Mouse (Mus musculus) cerebellum, postnatal 14 days (tissue): ENCODE data around the gene Gna11.

ENCODE experiments used
- DNase-seq, 2 experiments: peaks; one replicate each; pipeline ENCODE4 v3.0.0; 2021; ENCODE audit warnings: mixed read lengths in 2 of 2

Gna11 gene

DNA sequence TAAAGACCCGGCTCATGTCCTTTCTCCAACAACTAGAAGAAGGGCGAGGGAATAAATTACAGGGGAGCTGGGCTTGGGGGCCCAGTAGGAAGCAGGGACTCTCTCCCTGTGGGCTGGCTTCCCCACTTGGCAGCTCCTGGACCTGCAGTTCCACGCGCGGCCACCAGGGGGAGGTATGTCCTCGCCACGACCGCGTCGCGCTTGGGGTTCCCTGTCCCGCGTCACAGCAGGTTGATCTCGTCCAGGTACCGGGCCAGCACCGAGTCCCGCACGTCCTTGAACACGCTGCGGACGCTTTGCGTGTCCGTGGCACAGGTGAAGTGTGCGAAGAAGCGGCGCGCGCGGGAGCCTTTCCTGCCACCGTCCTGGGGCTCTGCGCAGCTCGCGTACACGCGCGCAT, 42.3 kb downstream of the Gna11 start:
- DNase-seq: peak; percentile 96 to 97

GRCm38 (mm10) chr10:81501863-81502262, 43.1 kb downstream of the Gna11 start:
- no peak for DNase-seq

GRCm38 (mm10) chr10:81500032-81500431, 45.0 kb downstream of the Gna11 start, which contains the start of gene S1pr4:
Gene S1pr4, minus strand, starts transcription at chr10:81500132.
- no peak for DNase-seq

DNA sequence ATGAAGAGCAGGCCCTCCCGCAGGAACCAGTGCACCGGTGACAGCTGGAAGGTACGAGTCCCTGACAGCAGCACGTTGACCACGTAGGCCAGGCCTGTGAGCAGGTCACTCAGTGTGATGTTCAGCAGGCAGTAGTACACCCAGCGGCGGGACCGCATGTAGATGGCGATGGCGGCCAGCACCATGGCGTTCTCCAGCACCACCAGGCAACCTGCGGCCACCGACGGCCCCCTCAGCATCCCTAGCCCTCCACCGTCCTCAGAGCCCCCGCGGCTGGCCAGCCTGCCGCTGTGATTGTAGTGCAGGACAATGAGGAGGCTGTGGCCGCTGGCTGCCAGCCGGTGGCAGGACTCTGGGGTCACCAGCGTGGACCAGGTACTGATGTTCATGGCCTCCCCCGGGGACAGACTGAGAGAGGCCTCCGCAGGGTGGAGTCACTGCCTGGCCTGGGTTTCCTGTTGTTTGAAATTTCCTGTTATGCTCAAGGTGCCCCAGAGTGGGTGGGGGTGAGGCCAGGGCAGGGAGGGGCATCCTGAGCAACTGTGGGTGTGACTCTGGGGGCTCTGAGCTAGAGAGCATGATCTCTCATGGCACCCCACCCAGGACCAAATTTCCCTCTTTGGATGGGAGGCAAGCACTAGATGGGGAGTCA, 45.6 kb downstream of the Gna11 start:
- DNase-seq: no peak

GRCm38 (mm10) chr10:81498316-81499249, 46.4 kb downstream of the Gna11 start:
- DNase-seq: peak in 1 of 2 experiments; percentile 35

GRCm38 (mm10) chr10:81497401-81498270, 47.4 kb downstream of the Gna11 start:
- DNase-seq: no peak

GRCm38 (mm10) chr10:81496969-81497368, 48.0 kb downstream of the Gna11 start:
- DNase-seq: no peak

- DNase-seq: peak; percentile 98 to 99
These were observed 48.6 kb downstream of the Gna11 start, which contains the start of gene Ncln for GRCm38 (mm10) chr10:81496264-81496901. Gene Ncln, minus strand, starts transcription at chr10:81496392.

- DNase-seq: peak in 1 of 2 experiments; percentile 38
These were observed 49.2 kb downstream of the Gna11 start for GRCm38 (mm10) chr10:81495616-81496263.

DNA sequence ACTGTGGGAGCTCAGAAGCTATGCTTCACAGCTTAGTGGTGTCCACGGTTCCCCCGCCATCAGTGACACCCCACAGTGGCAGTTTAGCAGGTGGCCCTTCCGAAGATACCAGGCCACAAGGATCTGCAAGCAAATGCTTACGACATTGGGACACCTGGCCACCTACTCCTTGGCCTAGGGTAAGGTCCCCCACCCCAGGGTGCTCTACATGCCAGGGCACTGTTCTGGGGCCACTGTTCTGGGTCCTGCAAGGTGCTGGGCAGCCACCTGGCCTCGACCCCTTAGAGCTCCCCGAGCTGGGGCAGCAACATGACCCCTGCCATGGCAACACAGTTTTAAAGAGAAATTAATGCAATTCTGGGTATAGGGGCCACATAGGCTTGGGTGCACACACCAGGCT, 49.8 kb downstream of the Gna11 start:
- DNase-seq: peak in 1 of 2 experiments; percentile 22

DNA sequence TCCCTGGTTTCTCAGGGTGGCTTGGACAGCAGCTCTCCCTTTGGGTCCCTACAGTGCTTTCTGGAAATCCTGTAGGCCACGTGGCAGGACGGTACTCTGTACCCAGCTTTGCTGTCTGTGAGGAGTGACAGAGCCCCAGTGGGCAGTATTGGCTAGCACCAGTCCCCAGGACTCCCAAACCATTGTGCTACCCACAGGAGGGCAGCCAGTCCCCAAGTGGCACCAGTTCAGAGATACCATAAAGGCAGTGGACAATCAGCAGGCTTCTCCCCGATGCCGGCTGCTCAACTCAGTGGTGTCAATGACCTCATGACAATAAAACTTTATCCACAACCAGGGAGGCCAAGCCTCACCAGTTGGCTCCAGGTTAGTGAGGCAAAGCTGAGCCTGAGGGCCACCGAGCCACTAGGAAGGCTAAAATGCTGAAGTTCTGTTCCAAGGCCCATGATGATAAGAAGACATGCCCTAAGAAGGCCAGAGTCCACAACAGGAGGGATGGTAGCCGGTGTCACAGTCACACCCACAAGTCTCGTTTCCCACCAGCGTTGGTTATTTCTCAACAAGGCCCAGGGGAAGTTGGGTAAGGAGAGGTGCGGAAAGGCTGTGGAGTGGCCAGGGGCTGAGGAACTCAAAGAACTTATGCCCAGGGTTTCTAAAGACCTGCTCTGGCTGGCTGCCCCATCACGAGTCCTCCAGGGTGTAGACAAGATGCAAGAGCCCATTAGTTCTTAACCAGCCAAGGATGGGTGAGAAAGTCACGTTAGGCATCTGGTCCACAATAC, 50.5 kb downstream of the Gna11 start:
- DNase-seq: no peak

DNA sequence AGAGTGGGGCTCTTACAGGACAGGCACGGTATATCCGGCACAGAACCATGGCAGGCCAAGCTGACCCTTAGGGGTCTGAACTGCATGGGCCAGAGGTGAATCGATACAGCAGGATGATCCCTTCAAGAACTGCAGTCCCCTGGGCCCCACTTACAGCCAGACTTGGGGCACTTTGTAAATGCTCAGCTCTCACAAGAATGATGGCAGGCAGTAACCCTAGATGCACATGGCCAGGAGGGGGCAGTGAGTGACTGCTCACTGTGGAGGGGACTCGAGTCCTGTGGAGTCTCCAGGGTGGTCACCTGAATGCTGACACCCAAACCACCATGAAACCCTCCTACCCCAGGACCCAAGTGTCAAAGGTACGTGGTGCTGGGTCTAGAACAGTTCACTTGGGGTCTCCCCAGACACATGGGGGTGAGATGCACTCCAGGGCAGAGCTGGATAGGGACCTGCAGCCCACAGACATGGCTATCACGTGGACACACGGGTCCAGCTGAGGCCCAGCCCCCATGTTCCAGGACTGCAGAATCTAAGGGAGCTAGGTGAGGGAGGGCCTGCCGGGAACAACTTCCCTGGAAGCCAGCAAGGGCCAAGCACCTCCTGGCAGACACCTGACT, 51.3 kb downstream of the Gna11 start:
- no peak for DNase-seq

DNA sequence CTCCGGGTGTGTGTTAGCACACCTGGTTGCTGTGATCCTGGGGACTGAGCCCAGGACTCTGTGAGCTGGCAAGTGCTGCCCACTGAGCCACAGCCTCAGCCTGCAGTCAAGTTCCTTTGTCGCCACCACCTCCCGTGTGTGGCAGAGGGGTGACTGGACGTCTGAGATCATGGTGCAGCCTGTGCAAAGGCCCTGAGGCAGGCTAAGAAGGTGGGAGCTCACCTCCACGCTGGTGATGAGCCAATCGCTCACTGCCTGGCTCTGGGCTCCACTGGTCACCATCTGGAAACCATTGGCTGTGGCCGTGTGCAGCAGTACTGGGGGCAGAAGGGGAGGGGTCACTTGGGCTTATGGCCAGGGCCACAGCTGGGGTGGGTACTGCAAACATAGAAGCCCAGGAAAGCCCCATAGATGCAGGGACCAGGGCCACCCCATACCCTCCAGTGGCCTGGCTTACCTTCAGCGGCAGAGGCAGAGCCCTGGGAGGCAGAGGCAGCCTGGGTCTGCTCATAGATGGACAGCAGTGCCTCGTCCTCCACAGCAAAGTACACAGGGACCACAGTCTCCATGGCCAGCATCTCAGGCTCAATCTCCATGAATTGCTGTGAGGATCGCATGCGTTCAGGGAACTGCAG, 52.3 kb downstream of the Gna11 start:
- DNase-seq: no peak

- no peak for DNase-seq
These were observed 54.0 kb downstream of the Gna11 start for GRCm38 (mm10) chr10:81491018-81491417.

GRCm38 (mm10) chr10:81489941-81490340, 55.0 kb downstream of the Gna11 start:
- DNase-seq: no peak

GRCm38 (mm10) chr10:81488081-81488480, 56.9 kb downstream of the Gna11 start:
- no peak for DNase-seq

GRCm38 (mm10) chr10:81486496-81486895, 58.5 kb downstream of the Gna11 start:
- DNase-seq: no peak

- DNase-seq: no peak
These were observed 59.4 kb downstream of the Gna11 start for GRCm38 (mm10) chr10:81485479-81486018.

- no peak for DNase-seq
These were observed 59.9 kb downstream of the Gna11 start for GRCm38 (mm10) chr10:81485060-81485449.
